Mouse (Mus musculus) embryonic facial prominence, embryonic 15.5 days (tissue): ENCODE measurements around the gene Galnt7. TPM values are rescaled to one million over a fixed set of nuclear protein-coding genes. Genes with fewer than 3 reads are reported as not detected.
A peak's percentile ranks its signal among the peaks of the same experiment; 100 is the strongest.

Experiments used
- ATAC-seq: fragments of 200-750 bp; cut with Nextera tagmentation; 2 replicates; pipeline ENCODE4 v1.8.0; 2017; ENCODE audit warnings: low read depth, moderate TSS enrichment; ENCODE audit not compliant: insufficient number of reproducible peaks, low FRiP score, low TSS enrichment
- H3K27ac ChIP-seq: fragments of 300-500 bp; sonication (generic); replicated peaks from 2 replicates; pipeline ENCODE4 v1.5.1; 2015; ENCODE audit warnings: mild to moderate bottlenecking, inconsistent platforms
- H3K27me3 ChIP-seq: fragments of 300-500 bp; sonication (generic); 2 replicates; pipeline ENCODE4 v1.6.1; 2015; ENCODE audit warnings: inconsistent platforms
- H3K36me3 ChIP-seq: fragments of 300-500 bp; sonication (generic); 2 replicates; pipeline ENCODE4 v1.6.1; 2015; ENCODE audit warnings: mild to moderate bottlenecking, inconsistent platforms
- H3K4me1 ChIP-seq: fragments of 300-500 bp; sonication (generic); 2 replicates; pipeline ENCODE4 v1.6.1; 2015; ENCODE audit warnings: inconsistent platforms
- H3K4me2 ChIP-seq: fragments of 300-500 bp; sonication (generic); replicated peaks from 2 replicates; pipeline ENCODE4 v1.6.1; 2015; ENCODE audit warnings: mild to moderate bottlenecking, inconsistent platforms
- H3K4me3 ChIP-seq: fragments of 300-500 bp; sonication (generic); replicated peaks from 2 replicates; pipeline ENCODE4 v1.5.1; 2015; ENCODE audit warnings: mild to moderate bottlenecking, inconsistent platforms
- H3K9ac ChIP-seq: fragments of 300-500 bp; sonication (generic); 2 replicates; pipeline ENCODE4 v1.6.1; 2015; ENCODE audit warnings: inconsistent platforms
- H3K9me3 ChIP-seq: fragments of 300-500 bp; sonication (generic); replicated peaks from 2 replicates; pipeline ENCODE4 v1.6.1; 2016; ENCODE audit warnings: inconsistent platforms
- WGBS: fragments of 180-500 bp; shearing (Covaris S2); methylation state at CpG from one replicate; pipeline ENCODE4 v1.1.7; 2015; 5-methylcytosine and 5-hydroxymethylcytosine counted together
- polyA plus RNA-seq: library from polyadenylated mRNA; unstranded; fragments of >200 nt; fragmentation: Nextera tagmentation; extraction: Ambion mirVana; gene quantifications from 2 replicates; pipeline ENCODE4 v1.2.1, GENCODE M21; 2015

Gene Galnt7
- polyA plus RNA-seq, 1 experiment from 2014 or later: 14.6 TPM

- no peak overlapping the region for H3K27ac ChIP-seq
- H3K4me1 ChIP-seq: no peaks in the 10 kb centered on the region
- H3K27me3 ChIP-seq: no peaks in the 10 kb centered on the region
- H3K9ac ChIP-seq: no peak overlapping the region
- H3K4me2 ChIP-seq: no peak overlapping the region
- no peaks in the 10 kb centered on the region for H3K36me3 ChIP-seq
- no peaks in the 10 kb centered on the region for H3K9me3 ChIP-seq
- H3K4me3 ChIP-seq: no peak overlapping the region
- no peak for ATAC-seq
- WGBS: 77% methylated on average over 4 of the region's 4 CpGs
Observed at GRCm38 (mm10) chr8:57491873-57492272, 161.0 kb downstream of the Galnt7 start.

- Histone ChIP-seq H3K4me3 (no peak overlapping the region), H3K4me2 (no peak overlapping the region), H3K27me3 (no peaks in the 10 kb centered on the region), H3K36me3 (no peaks in the 10 kb centered on the region), H3K4me1 (peaks cover 6% of the 10 kb centered on the region), H3K27ac (no peak overlapping the region), H3K9me3 (no peaks in the 10 kb centered on the region), H3K9ac (no peak overlapping the region)
- no peak for ATAC-seq
Observed at GRCm38 (mm10) chr8:57489896-57490295, 162.9 kb downstream of the Galnt7 start.

GRCm38 (mm10) chr8:57489366-57489765, 163.5 kb downstream of the Galnt7 start:
- Histone ChIP-seq H3K27ac (no peak overlapping the region), H3K9ac (no peak overlapping the region), H3K36me3 (no peaks in the 10 kb centered on the region), H3K4me1 (peaks cover 6% of the 10 kb centered on the region), H3K4me2 (no peak overlapping the region), H3K9me3 (no peaks in the 10 kb centered on the region), H3K4me3 (no peak overlapping the region), H3K27me3 (no peaks in the 10 kb centered on the region)
- no peak for ATAC-seq
- 93% methylated on average over 1 of the region's 1 CpGs for WGBS

GRCm38 (mm10) chr8:57488312-57488765, 164.5 kb downstream of the Galnt7 start:
- under 1% methylated on average over 25 of the region's 25 CpGs for WGBS
- peak overlapping the region; percentile 91 for H3K4me3 ChIP-seq
- peak overlapping the region; percentile 82 for H3K4me2 ChIP-seq
- peaks cover 6% of the 10 kb centered on the region for H3K4me1 ChIP-seq
- peak; percentile 67; the same call in 1 of the 2 replicates for ATAC-seq
- no peaks in the 10 kb centered on the region for H3K36me3 ChIP-seq
- no peaks in the 10 kb centered on the region for H3K27me3 ChIP-seq
- H3K9me3 ChIP-seq: no peaks in the 10 kb centered on the region
- H3K9ac ChIP-seq: peak overlapping the region; percentile 63
- peak overlapping the region; percentile 96 for H3K27ac ChIP-seq

GRCm38 (mm10) chr8:57487441-57488155, 165.2 kb downstream of the Galnt7 start, which contains the start of gene Sap30:
Gene Sap30 (minus strand): TSS chr8:57487860.
- peak within 1 kb of the TSS; percentile 82 for H3K4me2 ChIP-seq
- ATAC-seq: peak; percentile 98

GRCm38 (mm10) chr8:57486491-57487440, 166.1 kb downstream of the Galnt7 start:
- WGBS: under 1% methylated on average over 54 of the region's 54 CpGs
- peak; percentile 67 for ATAC-seq
- Histone ChIP-seq H3K27me3 (no peaks in the 10 kb centered on the region), H3K9me3 (no peaks in the 10 kb centered on the region), H3K27ac (peak overlapping the region; percentile 96), H3K4me2 (peak overlapping the region; percentile 82), H3K4me1 (peaks cover 6% of the 10 kb centered on the region), H3K36me3 (peaks cover 6% of the 10 kb centered on the region), H3K4me3 (peak overlapping the region; percentile 91), H3K9ac (peak overlapping the region; percentile 76)

More at GRCm38 (mm10) chr8:57487441-57488155, 165.2 kb downstream of the Galnt7 start, which contains the start of gene Sap30:
- Histone ChIP-seq H3K4me3 (peak within 1 kb of the TSS; percentile 91), H3K27ac (peak within 1 kb of the TSS; percentile 96), H3K27me3 (no peaks in the 10 kb centered on the region), H3K36me3 (no peaks in the 10 kb centered on the region), H3K9ac (peak within 1 kb of the TSS; percentile 76), H3K9me3 (no peaks in the 10 kb centered on the region), H3K4me1 (peaks cover 6% of the 10 kb centered on the region)
- under 1% methylated on average over 45 of the region's 66 CpGs for whole genome bisulfite sequencing

GRCm38 (mm10) chr8:57480606-57481005, 172.2 kb downstream of the Galnt7 start:
- WGBS: 67% methylated on average over 4 of the region's 4 CpGs
- H3K4me2 ChIP-seq: no peak overlapping the region
- peaks cover 14% of the 10 kb centered on the region for H3K36me3 ChIP-seq
- no peak overlapping the region for H3K4me3 ChIP-seq
- H3K27ac ChIP-seq: no peak overlapping the region
- peaks cover 4% of the 10 kb centered on the region for H3K4me1 ChIP-seq
- no peak for ATAC-seq
- no peaks in the 10 kb centered on the region for H3K27me3 ChIP-seq
- no peaks in the 10 kb centered on the region for H3K9me3 ChIP-seq
- no peak overlapping the region for H3K9ac ChIP-seq

- H3K27me3 ChIP-seq: no peaks in the 10 kb centered on the region
- no peaks in the 10 kb centered on the region for H3K9me3 ChIP-seq
- H3K4me2 ChIP-seq: no peak overlapping the region
- no peak for ATAC-seq
- H3K36me3 ChIP-seq: peaks cover 14% of the 10 kb centered on the region
- WGBS: 83% methylated on average over 8 of the region's 8 CpGs
- H3K9ac ChIP-seq: no peak overlapping the region
- no peak overlapping the region for H3K27ac ChIP-seq
- no peak overlapping the region for H3K4me3 ChIP-seq
- no peaks in the 10 kb centered on the region for H3K4me1 ChIP-seq
Observed at GRCm38 (mm10) chr8:57479700-57480099, 173.1 kb downstream of the Galnt7 start.

- H3K4me2 ChIP-seq: no peak overlapping the region
- no peak overlapping the region for H3K27ac ChIP-seq
- H3K36me3 ChIP-seq: peaks cover 14% of the 10 kb centered on the region
- H3K4me1 ChIP-seq: no peaks in the 10 kb centered on the region
- no peak for ATAC-seq
- no peak overlapping the region for H3K9ac ChIP-seq
- no peak overlapping the region for H3K4me3 ChIP-seq
- WGBS: 45% methylated on average over 3 of the region's 3 CpGs
- no peaks in the 10 kb centered on the region for H3K9me3 ChIP-seq
- no peaks in the 10 kb centered on the region for H3K27me3 ChIP-seq
Observed at GRCm38 (mm10) chr8:57478406-57478805, 174.4 kb downstream of the Galnt7 start.
